Mouse (Mus musculus) cortical plate, adult 2 months (tissue): ENCODE results near the gene Olfr287.

Experiments used
- CTCF ChIP-seq: fragments of 200-500 bp; IDR thresholded peaks from 2 replicates; pipeline ENCODE4 v1.5.1; 2011; ENCODE audit warnings: mild to moderate bottlenecking, control low read depth, low read length; ENCODE audit not compliant: insufficient read depth; ENCODE audit errors: extremely low read depth
- POLR2A ChIP-seq: fragments of 200-500 bp; IDR thresholded peaks from 2 replicates; pipeline ENCODE4 v1.6.1; 2011; ENCODE audit warnings: mild to moderate bottlenecking, low read length, control low read depth; ENCODE audit not compliant: insufficient read depth; ENCODE audit errors: extremely low read depth

DNA sequence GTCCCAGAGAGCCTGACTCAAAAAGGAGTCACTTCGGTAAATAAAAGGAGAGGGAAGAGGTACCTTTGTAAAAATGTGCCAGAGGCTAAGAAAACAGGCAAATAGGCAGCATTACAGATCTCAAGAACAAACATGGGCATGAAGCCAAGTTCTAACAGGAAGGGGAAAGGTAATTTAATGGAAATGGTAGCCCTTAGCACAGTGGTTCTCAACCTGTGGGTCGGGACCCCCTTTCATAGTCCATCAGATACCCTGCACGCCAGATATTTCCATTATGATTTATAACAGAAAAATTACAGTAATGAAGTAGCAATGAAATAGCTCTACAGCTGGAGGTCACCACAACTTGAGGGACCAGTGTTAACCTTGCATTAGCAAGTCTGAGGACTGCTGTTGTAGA lies 43.5 kb downstream of the Olfr287 start:
- TF ChIP-seq CTCF: no peak
- TF ChIP-seq POLR2A: no peak
